Mouse (Mus musculus) limb, embryonic 15.5 days (tissue): ENCODE measurements around the gene Med11. TPM values are rescaled to one million over a fixed set of nuclear protein-coding genes. Genes with fewer than 3 reads are reported as not detected.
"Not testable (repeated sequence)": the region's sequence is repeated elsewhere in the genome, so short reads cannot be mapped to it uniquely, and the experiment has no call there.

Source experiments
- ATAC-seq: fragments of 200-750 bp; cut with Nextera tagmentation; 2 replicates; pipeline ENCODE4 v1.8.0; 2017; ENCODE audit warnings: low read depth, moderate TSS enrichment; ENCODE audit not compliant: insufficient number of reproducible peaks, low FRiP score, low TSS enrichment
- H3K27ac ChIP-seq: fragments of 300-500 bp; sonication (generic); 2 replicates; pipeline ENCODE4 v1.5.1; 2015; ENCODE audit warnings: moderate library complexity, mild to moderate bottlenecking, inconsistent platforms
- H3K27me3 ChIP-seq: fragments of 300-500 bp; sonication (generic); 2 replicates; pipeline ENCODE4 v1.6.1; 2015; ENCODE audit warnings: inconsistent platforms
- H3K36me3 ChIP-seq: fragments of 300-500 bp; sonication (generic); 2 replicates; pipeline ENCODE4 v1.6.1; 2015; ENCODE audit warnings: inconsistent platforms
- H3K4me1 ChIP-seq: fragments of 300-500 bp; sonication (generic); 2 replicates; pipeline ENCODE4 v1.6.1; 2015; ENCODE audit warnings: inconsistent platforms
- H3K4me2 ChIP-seq: fragments of 300-500 bp; sonication (generic); 2 replicates; pipeline ENCODE4 v1.6.1; 2015; ENCODE audit warnings: mild to moderate bottlenecking, inconsistent platforms
- H3K4me3 ChIP-seq: fragments of 300-500 bp; sonication (generic); 2 replicates; pipeline ENCODE4 v1.5.1; 2015; ENCODE audit warnings: mild to moderate bottlenecking, inconsistent platforms
- H3K9ac ChIP-seq: fragments of 300-500 bp; sonication (generic); 2 replicates; pipeline ENCODE4 v1.6.1; 2015; ENCODE audit warnings: inconsistent platforms
- H3K9me3 ChIP-seq: fragments of 300-500 bp; sonication (generic); 2 replicates; pipeline ENCODE4 v1.6.1; 2016; ENCODE audit warnings: inconsistent platforms
- WGBS: fragments of 180-500 bp; shearing (Covaris S2); methylation state at CpG from one replicate; pipeline ENCODE4 v1.1.7; 2015; 5-methylcytosine and 5-hydroxymethylcytosine counted together
- polyA plus RNA-seq: library from polyadenylated mRNA; unstranded; fragments of >200 nt; fragmentation: Nextera tagmentation; extraction: Ambion mirVana; gene quantifications from 2 replicates; pipeline ENCODE4 v1.2.1, GENCODE M21; 2015

The Med11 gene
- polyA plus RNA-seq = 37.6 and 40.2 TPM in 2 replicates

GRCm38 (mm10) chr11:70451797-70452498, at the start of gene Med11:
Gene Med11 (plus strand): TSS chr11:70451919.
- H3K27ac ChIP-seq = peak within 1 kb of the TSS; percentile 99
- H3K4me3 ChIP-seq = peak within 1 kb of the TSS; percentile 74
- H3K36me3 ChIP-seq = peaks cover 13% of the 10 kb centered on the region
- no peaks in the 10 kb centered on the region for H3K27me3 ChIP-seq
- H3K4me2 ChIP-seq = peak within 1 kb of the TSS; percentile 69
- under 1% methylated on average over 45 of the region's 46 CpGs for WGBS
- no peaks in the 10 kb centered on the region for H3K9me3 ChIP-seq
- H3K4me1 ChIP-seq = peaks cover 16% of the 10 kb centered on the region; the same call in 1 of the 2 replicates
- H3K9ac ChIP-seq = peak within 1 kb of the TSS; percentile 80
- ATAC-seq = peak; percentile 99

- ATAC-seq = no peak
- Histone ChIP-seq H3K9ac (no peak overlapping the region), H3K4me3 (no peak overlapping the region), H3K27ac (no peak overlapping the region), H3K4me1 (peaks cover 8% of the 10 kb centered on the region), H3K27me3 (no peaks in the 10 kb centered on the region), H3K9me3 (no peaks in the 10 kb centered on the region), H3K4me2 (no peak overlapping the region), H3K36me3 (peaks cover 51% of the 10 kb centered on the region)
- WGBS = 83% methylated on average over 2 of the region's 2 CpGs
These were observed 48.1 kb upstream of the Med11 start for GRCm38 (mm10) chr11:70403598-70403997.

DNA sequence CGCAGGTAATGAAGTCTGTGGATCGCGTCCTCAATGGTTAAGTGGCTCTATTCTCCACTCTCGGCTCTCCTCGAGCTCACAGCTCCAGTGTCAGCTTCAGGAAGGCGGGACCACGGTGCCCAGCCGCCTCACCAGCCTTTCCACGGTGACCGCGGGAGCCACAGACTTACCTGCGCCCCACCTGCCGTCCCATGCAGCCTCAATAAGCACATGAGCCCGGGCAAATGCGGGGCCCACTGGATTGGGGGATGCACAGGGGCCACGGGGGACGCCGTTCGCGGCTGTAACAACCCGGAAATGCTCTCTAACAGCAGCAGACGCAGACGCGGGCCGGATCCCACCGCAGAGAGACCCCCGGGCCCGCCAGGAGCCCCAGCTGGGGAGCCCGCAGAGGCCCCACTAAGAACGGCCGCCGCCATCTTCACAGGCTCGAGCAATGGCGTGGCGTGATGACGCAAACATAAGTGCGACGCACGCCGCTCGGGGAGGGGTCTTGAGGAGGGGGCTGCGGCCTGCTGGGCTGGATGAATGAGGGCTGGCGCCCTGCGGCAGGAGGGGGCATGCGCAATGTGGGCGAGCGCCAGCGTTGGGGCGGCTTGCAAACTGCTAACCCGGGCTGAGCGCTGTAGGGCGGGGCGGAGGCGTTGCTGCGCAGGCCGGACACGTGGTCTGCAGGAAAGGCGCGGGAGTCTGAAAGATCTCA, 42.0 kb upstream of the Med11 start, which contains the start of gene Pelp1:
Gene Pelp1 (minus strand): TSS at position 438 of the 703 bp plus-strand sequence.
- Histone ChIP-seq H3K9me3 (no peaks in the 10 kb centered on the region), H3K36me3 (peaks cover 13% of the 10 kb centered on the region), H3K9ac (peak within 1 kb of the TSS; percentile 97), H3K27ac (peak within 1 kb of the TSS; percentile 82), H3K4me2 (peak within 1 kb of the TSS; percentile 79), H3K4me1 (peaks cover 21% of the 10 kb centered on the region), H3K27me3 (peaks cover 3% of the 10 kb centered on the region; the same call in 1 of the 2 replicates), H3K4me3 (peak within 1 kb of the TSS; percentile 98)
- under 1% methylated on average over 59 of the region's 59 CpGs for WGBS
- peak; percentile 95 for ATAC-seq

- peak overlapping the region; percentile 97; the same call in 1 of the 2 replicates for H3K9ac ChIP-seq
- H3K4me1 ChIP-seq = peaks cover 21% of the 10 kb centered on the region
- H3K36me3 ChIP-seq = peaks cover 9% of the 10 kb centered on the region
- H3K4me2 ChIP-seq = peak overlapping the region; percentile 79
- H3K27ac ChIP-seq = peak overlapping the region; percentile 82
- WGBS = 62% methylated on average over 6 of the region's 6 CpGs
- ATAC-seq = no peak
- no peaks in the 10 kb centered on the region for H3K9me3 ChIP-seq
- peak overlapping the region; percentile 98 for H3K4me3 ChIP-seq
- peaks cover 3% of the 10 kb centered on the region; the same call in 1 of the 2 replicates for H3K27me3 ChIP-seq
These were observed 41.4 kb upstream of the Med11 start for GRCm38 (mm10) chr11:70410297-70410643.

GRCm38 (mm10) chr11:70412591-70412990, 39.1 kb upstream of the Med11 start:
- 77% methylated on average over 5 of the region's 5 CpGs for WGBS
- no peak for ATAC-seq
- no peaks in the 10 kb centered on the region for H3K9me3 ChIP-seq

GRCm38 (mm10) chr11:70413961-70414360, 37.8 kb upstream of the Med11 start:
- no peaks in the 10 kb centered on the region for H3K36me3 ChIP-seq
- H3K27me3 ChIP-seq = peaks cover 3% of the 10 kb centered on the region; the same call in 1 of the 2 replicates
- H3K4me3 ChIP-seq = no peak overlapping the region
- WGBS = 8% methylated on average over 3 of the region's 3 CpGs
- no peak for ATAC-seq
- peaks cover 10% of the 10 kb centered on the region for H3K4me1 ChIP-seq
- no peak overlapping the region for H3K27ac ChIP-seq
- H3K9ac ChIP-seq = no peak overlapping the region
- H3K4me2 ChIP-seq = no peak overlapping the region
- no peaks in the 10 kb centered on the region for H3K9me3 ChIP-seq

More at GRCm38 (mm10) chr11:70412591-70412990, 39.1 kb upstream of the Med11 start:
- no peak overlapping the region for H3K4me2 ChIP-seq
- H3K36me3 ChIP-seq = no peaks in the 10 kb centered on the region
- no peak overlapping the region for H3K4me3 ChIP-seq
- no peak overlapping the region for H3K27ac ChIP-seq
- no peak overlapping the region for H3K9ac ChIP-seq
- H3K27me3 ChIP-seq = peaks cover 3% of the 10 kb centered on the region; the same call in 1 of the 2 replicates
- H3K4me1 ChIP-seq = peaks cover 21% of the 10 kb centered on the region

- WGBS = 67% methylated on average over 4 of the region's 4 CpGs
- Histone ChIP-seq H3K4me1 (no peaks in the 10 kb centered on the region), H3K27me3 (no peaks in the 10 kb centered on the region; the same call in 1 of the 2 replicates)
These were observed 33.5 kb upstream of the Med11 start for GRCm38 (mm10) chr11:70418199-70418598.

GRCm38 (mm10) chr11:70419486-70419885, 32.2 kb upstream of the Med11 start:
- WGBS = 65% methylated on average over 5 of the region's 5 CpGs
- no peak overlapping the region for H3K9ac ChIP-seq
- no peaks in the 10 kb centered on the region; the same call in 1 of the 2 replicates for H3K27me3 ChIP-seq
- H3K36me3 ChIP-seq = no peaks in the 10 kb centered on the region
- ATAC-seq = no peak
- H3K4me3 ChIP-seq = no peak overlapping the region
- no peaks in the 10 kb centered on the region for H3K4me1 ChIP-seq
- H3K4me2 ChIP-seq = no peak overlapping the region
- H3K9me3 ChIP-seq = no peaks in the 10 kb centered on the region
- no peak overlapping the region for H3K27ac ChIP-seq

More at GRCm38 (mm10) chr11:70418199-70418598, 33.5 kb upstream of the Med11 start:
- H3K27ac ChIP-seq = no peak overlapping the region
- no peak for ATAC-seq
- H3K9ac ChIP-seq = no peak overlapping the region
- H3K4me3 ChIP-seq = no peak overlapping the region
- no peak overlapping the region for H3K4me2 ChIP-seq
- no peaks in the 10 kb centered on the region for H3K36me3 ChIP-seq
- no peaks in the 10 kb centered on the region for H3K9me3 ChIP-seq

GRCm38 (mm10) chr11:70426598-70426997, 25.1 kb upstream of the Med11 start:
- not testable (repeated sequence) for H3K9ac ChIP-seq, H3K4me3 ChIP-seq, H3K4me1 ChIP-seq, H3K4me2 ChIP-seq, H3K9me3 ChIP-seq, H3K27me3 ChIP-seq, H3K27ac ChIP-seq, ATAC-seq, H3K36me3 ChIP-seq
- WGBS = 74% methylated on average over 6 of the region's 6 CpGs

DNA sequence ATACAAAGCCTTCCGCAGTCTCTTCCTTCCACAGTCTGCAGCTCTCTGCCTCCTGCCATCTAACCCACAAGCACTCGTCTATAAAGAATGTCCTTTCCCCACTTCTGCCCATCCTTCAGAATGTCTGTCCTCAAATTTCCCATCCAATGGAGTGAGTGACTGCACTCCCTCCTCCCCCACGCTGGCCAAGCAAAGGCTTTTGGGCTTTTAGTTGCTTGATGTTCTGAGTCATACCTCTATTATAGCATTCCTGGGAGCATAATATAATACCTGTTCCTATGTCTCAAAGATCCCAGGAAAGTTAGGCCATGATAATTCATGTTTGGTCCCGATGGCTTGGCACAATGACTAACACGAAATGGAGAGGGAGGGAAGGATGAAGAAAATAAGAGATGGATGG, 20.1 kb upstream of the Med11 start:
- peaks cover 11% of the 10 kb centered on the region for H3K36me3 ChIP-seq
- no peak for ATAC-seq
- H3K9ac ChIP-seq = no peak overlapping the region
- H3K9me3 ChIP-seq = no peaks in the 10 kb centered on the region
- peaks cover 14% of the 10 kb centered on the region for H3K4me1 ChIP-seq
- 32% methylated on average over 5 of the region's 5 CpGs for WGBS
- no peaks in the 10 kb centered on the region for H3K27me3 ChIP-seq
- H3K4me3 ChIP-seq = peak overlapping the region; percentile 83
- H3K4me2 ChIP-seq = peak overlapping the region; percentile 82; the same call in 1 of the 2 replicates
- H3K27ac ChIP-seq = peak overlapping the region; percentile 83

DNA sequence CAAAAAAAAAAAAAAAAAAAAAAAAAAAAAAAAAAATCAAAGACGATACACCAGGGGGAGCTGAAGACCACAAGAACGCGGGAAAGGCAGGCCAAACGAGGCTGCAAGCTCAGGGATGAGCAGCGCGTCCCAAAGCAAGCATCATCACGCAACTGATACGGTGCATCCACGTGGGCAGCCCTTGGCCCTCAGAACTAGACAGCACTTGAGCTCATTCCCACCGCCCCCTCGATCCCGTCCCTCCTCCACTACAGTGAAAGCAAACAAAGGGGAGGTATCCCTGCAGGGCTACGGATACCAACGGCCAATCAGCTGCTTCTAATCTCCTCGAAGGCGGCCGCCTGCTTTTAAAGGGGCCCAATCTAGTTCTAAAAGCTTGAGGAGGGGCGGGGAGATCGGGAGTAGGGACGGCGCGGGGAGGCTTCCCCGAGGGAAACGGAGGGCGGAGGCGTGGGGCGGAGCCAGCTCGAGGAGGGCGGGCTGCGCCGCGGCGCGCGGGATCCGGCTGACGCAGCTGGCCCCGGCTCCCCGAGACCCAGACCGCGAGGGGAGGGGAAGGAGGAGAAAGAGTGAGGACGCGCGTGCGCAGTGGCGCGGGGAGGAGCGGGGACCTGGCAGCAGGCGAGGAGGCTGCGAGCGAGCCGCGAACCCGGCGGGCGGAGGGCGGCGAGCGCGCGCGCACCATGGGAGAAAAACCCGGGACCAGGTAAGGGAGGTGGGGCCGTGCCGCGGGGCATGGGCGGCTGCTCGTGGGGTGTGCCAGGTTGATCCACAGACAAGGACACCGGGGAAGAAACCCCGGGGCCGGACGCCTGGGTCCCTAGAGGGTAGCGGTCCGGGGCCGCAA, 19.4 kb upstream of the Med11 start, which contains the start of gene Arrb2:
Gene Arrb2 (plus strand): TSS at position 588 of the 847 bp plus-strand sequence.
- Histone ChIP-seq H3K9ac (peak within 1 kb of the TSS; percentile 76), H3K27ac (peak within 1 kb of the TSS; percentile 83), H3K27me3 (no peaks in the 10 kb centered on the region), H3K9me3 (no peaks in the 10 kb centered on the region), H3K4me1 (peaks cover 14% of the 10 kb centered on the region), H3K36me3 (peaks cover 18% of the 10 kb centered on the region), H3K4me2 (peak within 1 kb of the TSS; percentile 82), H3K4me3 (peak within 1 kb of the TSS; percentile 83)
- peak; percentile 96 for ATAC-seq
- under 1% methylated on average over 73 of the region's 75 CpGs for WGBS
